Mouse (Mus musculus): ENCODE measurements around the gene Slc7a6. TPM values are rescaled to one million over a fixed set of nuclear protein-coding genes. Genes with fewer than 3 reads are reported as not detected.

Slc7a6 gene
- polyA plus RNA-seq, 1 experiment from 2014 or later = 64.5 TPM

GRCm38 (mm10) chr8:106131021-106131420 lies 37.6 kb upstream of the Slc7a6 start:
- H3K9ac ChIP-seq (ENCODE audit: low read depth, low read length) = no peak overlapping the region
- H3K4me2 ChIP-seq = no peak overlapping the region
- H3K4me1 ChIP-seq (ENCODE audit: control insufficient read depth, insufficient read depth, low read length) = peaks cover 4% of the 10 kb centered on the region; the same call in 1 of the 2 replicates
- H3K27me3 ChIP-seq (ENCODE audit: control insufficient read depth, insufficient read depth, low read length) = peaks cover 28% of the 10 kb centered on the region
- ATAC-seq (replicated peaks; ENCODE audit: insufficient number of reproducible peaks, low FRiP score, low TSS enrichment) = no peak
- no peak overlapping the region for H3K4me3 ChIP-seq (ENCODE audit: low read depth, low read length)
- peaks cover 14% of the 10 kb centered on the region for H3K36me3 ChIP-seq (ENCODE audit: control insufficient read depth, insufficient read depth, low read length)
- H3K27ac ChIP-seq (ENCODE audit: low read depth, low read length) = no peak overlapping the region
- no peaks in the 10 kb centered on the region for H3K9me3 ChIP-seq (replicated peaks; ENCODE audit: control insufficient read depth, low read length)
- WGBS (ENCODE audit: insufficient replicate concordance) = 90% methylated on average over 4 of the region's 4 CpGs

DNA sequence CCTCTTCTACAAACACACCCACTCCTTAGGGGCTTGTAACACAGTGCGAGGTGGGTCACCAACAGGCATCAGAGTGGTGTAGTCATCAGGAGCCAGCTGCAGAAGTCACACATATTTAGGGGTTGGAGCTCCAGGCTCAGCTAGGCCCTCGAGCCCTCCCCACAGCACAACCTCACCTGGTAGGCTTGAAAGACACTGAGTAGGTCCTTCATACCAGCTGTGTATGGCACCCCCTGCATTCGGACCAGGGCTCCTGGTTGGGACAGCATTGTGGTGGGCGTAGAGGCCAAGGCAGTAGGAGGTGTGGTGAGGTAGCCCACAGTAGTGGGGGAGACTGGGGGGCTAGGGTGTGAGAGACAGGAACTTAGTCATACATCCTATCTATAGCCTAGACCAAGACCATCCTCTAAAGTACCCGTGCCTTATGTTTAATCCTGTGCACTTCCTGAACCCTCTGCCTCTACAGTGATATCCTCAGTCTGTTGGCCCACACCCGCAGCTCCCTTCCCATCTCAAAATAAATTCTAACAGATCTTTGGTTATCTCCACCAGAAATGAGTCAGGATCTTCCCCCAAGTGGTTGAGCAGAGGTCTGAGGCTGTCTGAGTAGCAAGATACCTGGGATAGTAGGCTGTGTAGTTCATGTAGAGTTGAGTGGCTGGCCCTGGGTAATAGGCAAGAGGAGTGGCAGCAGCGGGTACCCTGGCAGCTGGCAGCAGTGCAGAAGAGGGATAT lies 37.0 kb upstream of the Slc7a6 start:
- WGBS (ENCODE audit: insufficient replicate concordance) = 81% methylated on average over 7 of the region's 7 CpGs
- Histone ChIP-seq H3K4me2 (no peak overlapping the region), H3K27ac (ENCODE audit: low read depth, low read length) (no peak overlapping the region), H3K36me3 (ENCODE audit: control insufficient read depth, insufficient read depth, low read length) (peaks cover 14% of the 10 kb centered on the region), H3K9ac (ENCODE audit: low read depth, low read length) (no peak overlapping the region), H3K4me1 (ENCODE audit: control insufficient read depth, insufficient read depth, low read length) (peaks cover 7% of the 10 kb centered on the region), H3K4me3 (ENCODE audit: low read depth, low read length) (no peak overlapping the region), H3K27me3 (ENCODE audit: control insufficient read depth, insufficient read depth, low read length) (peaks cover 34% of the 10 kb centered on the region), H3K9me3 (replicated peaks; ENCODE audit: control insufficient read depth, low read length) (no peaks in the 10 kb centered on the region)
- no peak for ATAC-seq (replicated peaks; ENCODE audit: insufficient number of reproducible peaks, low FRiP score, low TSS enrichment)

DNA sequence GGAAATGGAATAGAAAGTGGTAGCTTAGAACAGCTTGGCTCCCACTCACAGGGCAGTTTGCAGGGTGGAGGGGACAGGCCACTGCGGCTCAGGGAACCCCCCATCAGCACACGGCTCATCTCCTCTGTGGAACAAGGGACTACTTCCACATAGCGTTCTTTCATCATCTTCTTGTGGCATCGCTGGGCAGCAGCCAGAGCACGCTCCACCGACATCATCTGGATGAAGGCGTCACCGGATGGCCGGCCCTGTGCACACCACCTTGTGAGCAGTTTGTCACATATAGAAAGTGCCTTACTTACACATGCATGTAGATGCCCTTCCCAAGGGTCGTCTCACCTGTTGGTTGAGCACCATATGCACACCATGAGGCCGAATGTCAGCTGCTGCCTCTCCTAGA lies 36.3 kb upstream of the Slc7a6 start:
- H3K9ac ChIP-seq (ENCODE audit: low read depth, low read length) = no peak overlapping the region
- ATAC-seq (replicated peaks; ENCODE audit: insufficient number of reproducible peaks, low FRiP score, low TSS enrichment) = no peak
- H3K4me2 ChIP-seq = no peak overlapping the region
- H3K27ac ChIP-seq (ENCODE audit: low read depth, low read length) = no peak overlapping the region
- H3K27me3 ChIP-seq (ENCODE audit: control insufficient read depth, insufficient read depth, low read length) = peaks cover 39% of the 10 kb centered on the region
- 93% methylated on average over 11 of the region's 11 CpGs for WGBS (ENCODE audit: insufficient replicate concordance)
- H3K36me3 ChIP-seq (ENCODE audit: control insufficient read depth, insufficient read depth, low read length) = peaks cover 14% of the 10 kb centered on the region
- H3K4me1 ChIP-seq (ENCODE audit: control insufficient read depth, insufficient read depth, low read length) = peaks cover 12% of the 10 kb centered on the region
- H3K4me3 ChIP-seq (ENCODE audit: low read depth, low read length) = no peak overlapping the region
- H3K9me3 ChIP-seq (replicated peaks; ENCODE audit: control insufficient read depth, low read length) = no peaks in the 10 kb centered on the region

DNA sequence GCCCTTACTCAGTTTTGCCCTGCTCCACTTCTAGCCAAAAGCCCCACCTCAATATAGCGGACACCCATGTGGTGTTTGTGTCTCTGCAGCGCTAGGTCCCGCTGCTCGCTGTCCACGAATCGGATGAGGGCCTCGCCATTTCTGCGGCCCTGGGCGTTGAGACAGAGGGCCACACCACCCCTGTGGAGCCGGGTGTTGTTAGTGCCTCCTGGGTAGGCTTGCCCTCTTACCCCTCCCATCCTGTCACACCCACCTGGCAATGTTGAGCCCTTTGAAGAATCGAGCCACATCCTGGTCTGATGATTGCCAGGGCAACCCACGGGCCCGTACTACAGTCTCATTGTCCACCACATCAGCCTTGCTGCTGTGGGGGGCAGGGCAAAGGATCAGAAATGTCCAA lies 35.1 kb upstream of the Slc7a6 start:
- H3K27me3 ChIP-seq (ENCODE audit: control insufficient read depth, insufficient read depth, low read length) = peaks cover 39% of the 10 kb centered on the region
- WGBS (ENCODE audit: insufficient replicate concordance) = 58% methylated on average over 13 of the region's 13 CpGs
- ATAC-seq (replicated peaks; ENCODE audit: insufficient number of reproducible peaks, low FRiP score, low TSS enrichment) = no peak

DNA sequence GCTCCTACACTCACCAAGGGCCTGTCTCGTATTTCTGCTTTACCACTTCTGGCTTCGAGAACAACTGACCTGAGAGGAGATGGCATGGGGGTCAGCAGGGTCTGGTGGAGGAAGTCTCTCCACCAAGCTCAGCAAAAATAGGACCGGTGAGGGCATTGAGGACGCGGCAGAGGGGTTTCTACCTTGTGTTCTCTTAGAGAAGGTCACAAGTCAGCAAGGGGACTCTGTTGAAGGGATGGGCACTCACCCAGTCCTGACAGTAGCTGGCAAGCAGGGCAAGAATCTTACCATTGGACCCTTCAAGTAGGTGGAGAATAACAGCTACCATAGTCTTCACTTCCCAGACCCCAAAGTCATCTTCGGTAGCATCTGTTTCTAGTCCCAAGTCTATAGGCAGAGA lies 34.7 kb upstream of the Slc7a6 start:
- 65% methylated on average over 6 of the region's 6 CpGs for WGBS (ENCODE audit: insufficient replicate concordance)
- peaks cover 15% of the 10 kb centered on the region for H3K4me1 ChIP-seq (ENCODE audit: control insufficient read depth, insufficient read depth, low read length)
- H3K9me3 ChIP-seq (replicated peaks; ENCODE audit: control insufficient read depth, low read length) = no peaks in the 10 kb centered on the region
- no peak overlapping the region for H3K4me2 ChIP-seq
- ATAC-seq (replicated peaks; ENCODE audit: insufficient number of reproducible peaks, low FRiP score, low TSS enrichment) = no peak
- peaks cover 39% of the 10 kb centered on the region for H3K27me3 ChIP-seq (ENCODE audit: control insufficient read depth, insufficient read depth, low read length)
- H3K9ac ChIP-seq (ENCODE audit: low read depth, low read length) = no peak overlapping the region
- peaks cover 12% of the 10 kb centered on the region for H3K36me3 ChIP-seq (ENCODE audit: control insufficient read depth, insufficient read depth, low read length)
- H3K4me3 ChIP-seq (ENCODE audit: low read depth, low read length) = no peak overlapping the region
- H3K27ac ChIP-seq (ENCODE audit: low read depth, low read length) = no peak overlapping the region

More for the DNA sequence above, 35.1 kb upstream of the Slc7a6 start:
- Histone ChIP-seq H3K27ac (ENCODE audit: low read depth, low read length) (no peak overlapping the region), H3K9ac (ENCODE audit: low read depth, low read length) (no peak overlapping the region), H3K9me3 (replicated peaks; ENCODE audit: control insufficient read depth, low read length) (no peaks in the 10 kb centered on the region), H3K36me3 (ENCODE audit: control insufficient read depth, insufficient read depth, low read length) (peaks cover 14% of the 10 kb centered on the region), H3K4me1 (ENCODE audit: control insufficient read depth, insufficient read depth, low read length) (peaks cover 15% of the 10 kb centered on the region), H3K4me3 (ENCODE audit: low read depth, low read length) (no peak overlapping the region), H3K4me2 (no peak overlapping the region)

GRCm38 (mm10) chr8:106134751-106135571 lies 33.7 kb upstream of the Slc7a6 start:
- H3K4me2 ChIP-seq = no peak overlapping the region; the same call in 1 of the 2 replicates
- H3K9me3 ChIP-seq (replicated peaks; ENCODE audit: control insufficient read depth, low read length) = no peaks in the 10 kb centered on the region
- H3K36me3 ChIP-seq (ENCODE audit: control insufficient read depth, insufficient read depth, low read length) = peaks cover 8% of the 10 kb centered on the region; the same call in 1 of the 2 replicates
- no peak overlapping the region for H3K27ac ChIP-seq (ENCODE audit: low read depth, low read length)
- no peak for ATAC-seq (replicated peaks; ENCODE audit: insufficient number of reproducible peaks, low FRiP score, low TSS enrichment)
- peaks cover 39% of the 10 kb centered on the region for H3K27me3 ChIP-seq (ENCODE audit: control insufficient read depth, insufficient read depth, low read length)
- peak overlapping the region; percentile 5; the same call in 1 of the 2 replicates for H3K4me3 ChIP-seq (ENCODE audit: low read depth, low read length)
- peaks cover 15% of the 10 kb centered on the region for H3K4me1 ChIP-seq (ENCODE audit: control insufficient read depth, insufficient read depth, low read length)
- 18% methylated on average over 14 of the region's 14 CpGs for WGBS (ENCODE audit: insufficient replicate concordance)
- no peak overlapping the region for H3K9ac ChIP-seq (ENCODE audit: low read depth, low read length)

DNA sequence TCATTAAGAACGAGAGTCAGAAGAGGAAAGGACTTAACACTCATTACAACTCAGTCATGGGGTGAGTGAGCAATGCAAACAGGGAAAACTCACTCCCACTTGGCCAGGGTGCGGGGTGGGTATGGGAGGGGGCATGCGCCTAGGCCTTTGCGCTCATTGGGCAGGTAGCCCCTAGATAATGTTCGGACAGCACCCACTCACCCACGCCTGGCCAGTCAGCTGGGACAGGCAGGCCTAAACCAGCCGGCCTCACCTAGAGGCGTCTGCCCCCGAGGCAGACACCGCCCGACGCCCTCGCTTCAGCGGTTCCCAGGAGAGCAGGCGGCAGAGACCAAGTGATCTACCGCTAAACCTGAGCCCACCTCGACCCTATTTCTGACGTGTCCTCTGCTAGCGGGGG lies 33.0 kb upstream of the Slc7a6 start:
- ATAC-seq (replicated peaks; ENCODE audit: insufficient number of reproducible peaks, low FRiP score, low TSS enrichment) = no peak
- Histone ChIP-seq H3K9ac (ENCODE audit: low read depth, low read length) (peak overlapping the region; percentile 65; the same call in 1 of the 2 replicates), H3K4me3 (ENCODE audit: low read depth, low read length) (peak overlapping the region; percentile 53), H3K27me3 (ENCODE audit: control insufficient read depth, insufficient read depth, low read length) (peaks cover 39% of the 10 kb centered on the region), H3K4me1 (ENCODE audit: control insufficient read depth, insufficient read depth, low read length) (peaks cover 15% of the 10 kb centered on the region), H3K36me3 (ENCODE audit: control insufficient read depth, insufficient read depth, low read length) (peaks cover 7% of the 10 kb centered on the region; the same call in 1 of the 2 replicates), H3K4me2 (peak overlapping the region; percentile 99), H3K9me3 (replicated peaks; ENCODE audit: control insufficient read depth, low read length) (no peaks in the 10 kb centered on the region), H3K27ac (ENCODE audit: low read depth, low read length) (no peak overlapping the region)
- 3% methylated on average over 19 of the region's 19 CpGs for WGBS (ENCODE audit: insufficient replicate concordance)

GRCm38 (mm10) chr8:106136156-106137130 lies 32.2 kb upstream of the Slc7a6 start, which contains the start of gene Esrp2:
TSS of gene Esrp2 (minus strand) at chr8:106136974.
- peak within 1 kb of the TSS; percentile 53 for H3K4me3 ChIP-seq (ENCODE audit: low read depth, low read length)
- H3K9ac ChIP-seq (ENCODE audit: low read depth, low read length) = peak within 1 kb of the TSS; percentile 65
- peak within 1 kb of the TSS; percentile 35; the same call in 1 of the 2 replicates for H3K27ac ChIP-seq (ENCODE audit: low read depth, low read length)
- H3K9me3 ChIP-seq (replicated peaks; ENCODE audit: control insufficient read depth, low read length) = no peaks in the 10 kb centered on the region
- H3K4me2 ChIP-seq = peak within 1 kb of the TSS; percentile 99
- H3K27me3 ChIP-seq (ENCODE audit: control insufficient read depth, insufficient read depth, low read length) = peaks cover 39% of the 10 kb centered on the region
- ATAC-seq (replicated peaks; ENCODE audit: insufficient number of reproducible peaks, low FRiP score, low TSS enrichment) = 0 out of 2 replicates have a peak, but pooled peaks have one; percentile 24
- H3K4me1 ChIP-seq (ENCODE audit: control insufficient read depth, insufficient read depth, low read length) = peaks cover 15% of the 10 kb centered on the region
- WGBS (ENCODE audit: insufficient replicate concordance) = under 1% methylated on average over 80 of the region's 86 CpGs
- peaks cover under 1% of the 10 kb centered on the region; the same call in 1 of the 2 replicates for H3K36me3 ChIP-seq (ENCODE audit: control insufficient read depth, insufficient read depth, low read length)

Measured in heart, embryonic 11.5 days (tissue).